Mouse (Mus musculus): ENCODE measurements at regions not wholly inside any gene's neighbourhood (a gene's known extent, or its start where the extent isn't known, plus 50 kb on each side); places are given as distances from the start of the nearest gene placed in this dataset.
A peak's percentile ranks its signal among the peaks of the same experiment; 100 is the strongest.

GRCm38 (mm10) chr17:63683345-63683744 is 179.5 kb upstream of the Fer start:
- TF ChIP-seq CTCF (conservative IDR thresholded peaks at IDR 0.05; ENCODE audit: insufficient read depth, insufficient read length, low read depth, low read length) (0 out of 2 replicates have a peak, but pooled peaks have one; percentile 16), POLR2A (IDR thresholded peaks at IDR 0.05; ENCODE audit: low read depth, low read length) (no peak)
